Mouse (Mus musculus) liver, adult 2 months (tissue): ENCODE measurements around the gene Cars.
"Not testable (repeated sequence)": the region's sequence is repeated elsewhere in the genome, so short reads cannot be mapped to it uniquely, and the experiment has no call there.

Experiments used
- CTCF ChIP-seq: fragments of 200-500 bp; IDR thresholded peaks from 2 replicates; pipeline ENCODE4 v1.5.1; 2011; ENCODE audit warnings: low read depth, low read length, control low read depth
- POLR2A ChIP-seq: fragments of 200-500 bp; IDR thresholded peaks from 2 replicates; pipeline ENCODE4 v1.6.1; 2011; ENCODE audit warnings: low read length, control low read depth; ENCODE audit not compliant: insufficient read depth; ENCODE audit errors: extremely low read depth

GRCm38 (mm10) chr7:143643949-143644348 lies 44.1 kb upstream of the Cars start:
- not testable (repeated sequence) for TF ChIP-seq POLR2A, CTCF
